Mouse (Mus musculus): Measurements from ENCODE around the gene Elp4. TPM values are rescaled to one million over a fixed set of nuclear protein-coding genes. Genes with fewer than 3 reads are reported as not detected.
A peak's percentile ranks its signal among the peaks of the same experiment; 100 is the strongest.

The Elp4 gene
- polyA plus RNA-seq, 1 experiment from 2014 or later: 34.3 TPM

GRCm38 (mm10) chr2:105678306-105678705 lies 226.1 kb downstream of the Elp4 start:
- H3K27ac ChIP-seq (ENCODE audit: low read length): no peak overlapping the region

GRCm38 (mm10) chr2:105677434-105678105 lies 226.8 kb downstream of the Elp4 start:
- Histone ChIP-seq H3K27me3 (ENCODE audit: control insufficient read depth, insufficient read depth, low read depth, low read length) (peaks cover 97% of the 10 kb centered on the region), H3K4me2 (ENCODE audit: low read depth, low read length) (no peak overlapping the region), H3K27ac (ENCODE audit: low read length) (no peak overlapping the region), H3K9me3 (ENCODE audit: control insufficient read depth, low read length) (no peaks in the 10 kb centered on the region), H3K36me3 (ENCODE audit: control insufficient read depth, insufficient read depth, low read length) (no peaks in the 10 kb centered on the region), H3K4me1 (replicated peaks; ENCODE audit: control insufficient read depth, insufficient read depth, low read length) (peaks cover 12% of the 10 kb centered on the region), H3K9ac (ENCODE audit: low read length) (no peak overlapping the region), H3K4me3 (ENCODE audit: low read length) (no peak overlapping the region)
- WGBS: 3% methylated on average over 11 of the region's 11 CpGs
- no peak for ATAC-seq (ENCODE audit: low read depth)

More at GRCm38 (mm10) chr2:105678306-105678705, 226.1 kb downstream of the Elp4 start:
- 2% methylated on average over 4 of the region's 4 CpGs for WGBS
- no peaks in the 10 kb centered on the region for H3K36me3 ChIP-seq (ENCODE audit: control insufficient read depth, insufficient read depth, low read length)
- H3K4me3 ChIP-seq (ENCODE audit: low read length): no peak overlapping the region
- no peak overlapping the region for H3K4me2 ChIP-seq (ENCODE audit: low read depth, low read length)
- no peaks in the 10 kb centered on the region for H3K9me3 ChIP-seq (ENCODE audit: control insufficient read depth, low read length)
- peaks cover 12% of the 10 kb centered on the region for H3K4me1 ChIP-seq (replicated peaks; ENCODE audit: control insufficient read depth, insufficient read depth, low read length)
- peaks cover 97% of the 10 kb centered on the region for H3K27me3 ChIP-seq (ENCODE audit: control insufficient read depth, insufficient read depth, low read depth, low read length)
- H3K9ac ChIP-seq (ENCODE audit: low read length): no peak overlapping the region
- no peak for ATAC-seq (ENCODE audit: low read depth)

- under 1% methylated on average over 11 of the region's 11 CpGs for WGBS
- Histone ChIP-seq H3K4me3 (ENCODE audit: low read length) (no peak overlapping the region), H3K4me1 (replicated peaks; ENCODE audit: control insufficient read depth, insufficient read depth, low read length) (peaks cover 12% of the 10 kb centered on the region), H3K9me3 (ENCODE audit: control insufficient read depth, low read length) (no peaks in the 10 kb centered on the region), H3K36me3 (ENCODE audit: control insufficient read depth, insufficient read depth, low read length) (no peaks in the 10 kb centered on the region), H3K9ac (ENCODE audit: low read length) (no peak overlapping the region), H3K4me2 (ENCODE audit: low read depth, low read length) (no peak overlapping the region), H3K27me3 (ENCODE audit: control insufficient read depth, insufficient read depth, low read depth, low read length) (peaks cover 97% of the 10 kb centered on the region), H3K27ac (ENCODE audit: low read length) (no peak overlapping the region)
- ATAC-seq (ENCODE audit: low read depth): no peak
Observed at GRCm38 (mm10) chr2:105676909-105677433, 227.4 kb downstream of the Elp4 start.

GRCm38 (mm10) chr2:105676080-105676908 lies 228.1 kb downstream of the Elp4 start:
- H3K4me3 ChIP-seq (ENCODE audit: low read length): peak overlapping the region; percentile 38
- peak overlapping the region; percentile 20 for H3K9ac ChIP-seq (ENCODE audit: low read length)

GRCm38 (mm10) chr2:105675730-105676079 lies 228.7 kb downstream of the Elp4 start:
- peaks cover 12% of the 10 kb centered on the region for H3K4me1 ChIP-seq (replicated peaks; ENCODE audit: control insufficient read depth, insufficient read depth, low read length)
- H3K9me3 ChIP-seq (ENCODE audit: control insufficient read depth, low read length): no peaks in the 10 kb centered on the region
- H3K4me3 ChIP-seq (ENCODE audit: low read length): peak overlapping the region; percentile 38
- no peaks in the 10 kb centered on the region for H3K36me3 ChIP-seq (ENCODE audit: control insufficient read depth, insufficient read depth, low read length)
- H3K27me3 ChIP-seq (ENCODE audit: control insufficient read depth, insufficient read depth, low read depth, low read length): peaks cover 97% of the 10 kb centered on the region
- under 1% methylated on average over 11 of the region's 11 CpGs for WGBS
- ATAC-seq (ENCODE audit: low read depth): no peak
- peak overlapping the region; percentile 51 for H3K4me2 ChIP-seq (ENCODE audit: low read depth, low read length)
- no peak overlapping the region for H3K27ac ChIP-seq (ENCODE audit: low read length)
- no peak overlapping the region for H3K9ac ChIP-seq (ENCODE audit: low read length)

More at GRCm38 (mm10) chr2:105676080-105676908, 228.1 kb downstream of the Elp4 start:
- H3K4me2 ChIP-seq (ENCODE audit: low read depth, low read length): peak overlapping the region; percentile 51
- under 1% methylated on average over 65 of the region's 77 CpGs for WGBS
- peaks cover 12% of the 10 kb centered on the region for H3K4me1 ChIP-seq (replicated peaks; ENCODE audit: control insufficient read depth, insufficient read depth, low read length)
- H3K36me3 ChIP-seq (ENCODE audit: control insufficient read depth, insufficient read depth, low read length): no peaks in the 10 kb centered on the region
- no peak overlapping the region for H3K27ac ChIP-seq (ENCODE audit: low read length)
- no peaks in the 10 kb centered on the region for H3K9me3 ChIP-seq (ENCODE audit: control insufficient read depth, low read length)
- H3K27me3 ChIP-seq (ENCODE audit: control insufficient read depth, insufficient read depth, low read depth, low read length): peaks cover 97% of the 10 kb centered on the region
- peak; percentile 45 for ATAC-seq (ENCODE audit: low read depth)

- ATAC-seq (ENCODE audit: low read depth): peak; percentile 12
- Histone ChIP-seq H3K9me3 (ENCODE audit: control insufficient read depth, low read length) (no peaks in the 10 kb centered on the region), H3K4me1 (replicated peaks; ENCODE audit: control insufficient read depth, insufficient read depth, low read length) (peaks cover 12% of the 10 kb centered on the region), H3K27me3 (ENCODE audit: control insufficient read depth, insufficient read depth, low read depth, low read length) (peaks cover 97% of the 10 kb centered on the region), H3K4me2 (ENCODE audit: low read depth, low read length) (peak overlapping the region; percentile 33), H3K36me3 (ENCODE audit: control insufficient read depth, insufficient read depth, low read length) (no peaks in the 10 kb centered on the region), H3K27ac (ENCODE audit: low read length) (no peak overlapping the region), H3K4me3 (ENCODE audit: low read length) (peak overlapping the region; percentile 25), H3K9ac (ENCODE audit: low read length) (no peak overlapping the region)
- WGBS: 0% methylated on average over 49 of the region's 49 CpGs
Observed at GRCm38 (mm10) chr2:105674875-105675729, 229.3 kb downstream of the Elp4 start.

- H3K4me3 ChIP-seq (ENCODE audit: low read length): peak overlapping the region; percentile 25; the same call in 1 of the 2 replicates
- H3K36me3 ChIP-seq (ENCODE audit: control insufficient read depth, insufficient read depth, low read length): no peaks in the 10 kb centered on the region
- H3K27ac ChIP-seq (ENCODE audit: low read length): no peak overlapping the region
- no peaks in the 10 kb centered on the region for H3K9me3 ChIP-seq (ENCODE audit: control insufficient read depth, low read length)
- ATAC-seq (ENCODE audit: low read depth): peak; percentile 78
- WGBS: 1% methylated on average over 36 of the region's 36 CpGs
- peak overlapping the region; percentile 33; the same call in 1 of the 2 replicates for H3K4me2 ChIP-seq (ENCODE audit: low read depth, low read length)
- peaks cover 12% of the 10 kb centered on the region for H3K4me1 ChIP-seq (replicated peaks; ENCODE audit: control insufficient read depth, insufficient read depth, low read length)
- peaks cover 98% of the 10 kb centered on the region for H3K27me3 ChIP-seq (ENCODE audit: control insufficient read depth, insufficient read depth, low read depth, low read length)
- no peak overlapping the region for H3K9ac ChIP-seq (ENCODE audit: low read length)
Observed at GRCm38 (mm10) chr2:105674061-105674874, 230.1 kb downstream of the Elp4 start.

- Histone ChIP-seq H3K4me3 (ENCODE audit: low read length) (0 out of 2 replicates have a peak overlapping the region, but pooled peaks have one; percentile 17), H3K4me1 (replicated peaks; ENCODE audit: control insufficient read depth, insufficient read depth, low read length) (peaks cover 12% of the 10 kb centered on the region), H3K27me3 (ENCODE audit: control insufficient read depth, insufficient read depth, low read depth, low read length) (peaks cover 98% of the 10 kb centered on the region)
Observed at GRCm38 (mm10) chr2:105673631-105674060, 230.7 kb downstream of the Elp4 start.

More at GRCm38 (mm10) chr2:105673631-105674060, 230.7 kb downstream of the Elp4 start:
- no peak overlapping the region for H3K27ac ChIP-seq (ENCODE audit: low read length)
- no peak overlapping the region for H3K9ac ChIP-seq (ENCODE audit: low read length)
- peak overlapping the region; percentile 31; the same call in 1 of the 2 replicates for H3K4me2 ChIP-seq (ENCODE audit: low read depth, low read length)
- no peaks in the 10 kb centered on the region for H3K36me3 ChIP-seq (ENCODE audit: control insufficient read depth, insufficient read depth, low read length)
- H3K9me3 ChIP-seq (ENCODE audit: control insufficient read depth, low read length): no peaks in the 10 kb centered on the region
- ATAC-seq (ENCODE audit: low read depth): no peak; the same call in 1 of the 2 replicates
- under 1% methylated on average over 10 of the region's 10 CpGs for WGBS
